Mouse (Mus musculus) cerebellum, adult 2 months (tissue): Measurements from ENCODE around the gene Acsbg1.

Source experiments
- CTCF ChIP-seq: fragments of 200-500 bp; IDR thresholded peaks from 2 replicates; pipeline ENCODE4 v1.5.1; 2011; ENCODE audit warnings: low read depth, mild to moderate bottlenecking, control low read depth, low read length, moderate library complexity, borderline replicate concordance; ENCODE audit not compliant: insufficient read depth
- POLR2A ChIP-seq: fragments of 200-500 bp; IDR thresholded peaks from 2 replicates; pipeline ENCODE4 v1.6.1; 2011; ENCODE audit warnings: low read length, control low read depth, borderline replicate concordance; ENCODE audit not compliant: insufficient read depth

- no peak for TF ChIP-seq CTCF
- no peak for TF ChIP-seq POLR2A
Measured at GRCm38 (mm10) chr9:54664358-54664757, 2.7 kb upstream of the Acsbg1 start.
